Mouse (Mus musculus) liver, embryonic 16.5 days (tissue): ENCODE data around the gene Tbc1d32. TPM values are rescaled to one million over a fixed set of nuclear protein-coding genes. Genes with fewer than 3 reads are reported as not detected.

Experiments
- ATAC-seq: fragments of 200-750 bp; cut with Nextera tagmentation; 2 replicates; pipeline ENCODE4 v1.8.0; 2017; ENCODE audit warnings: low read depth, mild to moderate bottlenecking, moderate number of reproducible peaks, moderate library complexity
- H3K27ac ChIP-seq: fragments of 300-500 bp; sonication (generic); 2 replicates; pipeline ENCODE4 v1.5.1; 2014; ENCODE audit warnings: mild to moderate bottlenecking, low read length
- H3K27me3 ChIP-seq: fragments of 300-500 bp; sonication (generic); 2 replicates; pipeline ENCODE4 v1.6.1; 2014; ENCODE audit warnings: low read depth, low read length, mixed read lengths; ENCODE audit not compliant: control insufficient read depth, insufficient read depth
- H3K36me3 ChIP-seq: fragments of 300-500 bp; sonication (generic); 2 replicates; pipeline ENCODE4 v1.6.1; 2014; ENCODE audit warnings: mild to moderate bottlenecking; ENCODE audit not compliant: control insufficient read depth, insufficient read depth
- H3K4me1 ChIP-seq: fragments of 300-500 bp; sonication (generic); 2 replicates; pipeline ENCODE4 v1.6.1; 2014; ENCODE audit warnings: low read depth, low read length, mixed read lengths; ENCODE audit not compliant: control insufficient read depth
- H3K4me2 ChIP-seq: fragments of 300-500 bp; sonication (generic); 2 replicates; pipeline ENCODE4 v1.6.1; 2014; ENCODE audit warnings: low read depth, low read length, mixed read lengths
- H3K4me3 ChIP-seq: fragments of 300-500 bp; sonication (generic); 2 replicates; pipeline ENCODE4 v1.5.1; 2014; ENCODE audit warnings: low read depth, mild to moderate bottlenecking, low read length
- H3K9ac ChIP-seq: fragments of 300-500 bp; sonication (generic); 2 replicates; pipeline ENCODE4 v1.6.1; 2014; ENCODE audit warnings: low read depth, low read length
- H3K9me3 ChIP-seq: fragments of 300-500 bp; sonication (generic); replicated peaks from 2 replicates; pipeline ENCODE4 v1.6.1; 2016; ENCODE audit warnings: low read length; ENCODE audit not compliant: control insufficient read depth
- WGBS: fragments of 180-500 bp; shearing (Covaris S2); extraction: QIAGEN DNeasy Blood & Tissue Kit; methylation state at CpG from one replicate; pipeline ENCODE4 v1.1.7; 2014; ENCODE audit not compliant: insufficient replicate concordance; 5-methylcytosine and 5-hydroxymethylcytosine counted together
- polyA plus RNA-seq: library from polyadenylated mRNA; unstranded; fragments of >200 nt; fragmentation: Nextera tagmentation; extraction: Ambion mirVana; gene quantifications from 2 replicates; pipeline ENCODE4 v1.2.1, GENCODE M21; 2015

The Tbc1d32 gene
- polyA plus RNA-seq = 0.35 and 0.36 TPM in 2 replicates

- no peaks in the 10 kb centered on the region for H3K9me3 ChIP-seq
- 4% methylated on average over 42 of the region's 42 CpGs for WGBS
- H3K4me2 ChIP-seq = peak within 1 kb of the TSS; percentile 74
- peak; percentile 93 for ATAC-seq
- H3K27ac ChIP-seq = no peak within 1 kb of the TSS
- H3K4me1 ChIP-seq = peaks cover 3% of the 10 kb centered on the region
- no peaks in the 10 kb centered on the region for H3K27me3 ChIP-seq
- H3K9ac ChIP-seq = peak within 1 kb of the TSS; percentile 49; the same call in 1 of the 2 replicates
- H3K36me3 ChIP-seq = no peaks in the 10 kb centered on the region
- H3K4me3 ChIP-seq = peak within 1 kb of the TSS; percentile 71
These were observed at the start of gene Tbc1d32 for GRCm38 (mm10) chr10:56228568-56229209. TSS of gene Tbc1d32 (minus strand) at chr10:56228689.

GRCm38 (mm10) chr10:56227771-56228275 is 666 bp downstream of the Tbc1d32 start:
- Histone ChIP-seq H3K9me3 (no peaks in the 10 kb centered on the region), H3K4me3 (peak overlapping the region; percentile 71), H3K4me2 (peak overlapping the region; percentile 74), H3K27ac (no peak overlapping the region), H3K9ac (0 out of 2 replicates have a peak overlapping the region, but pooled peaks have one; percentile 0), H3K27me3 (no peaks in the 10 kb centered on the region), H3K4me1 (peaks cover 3% of the 10 kb centered on the region), H3K36me3 (no peaks in the 10 kb centered on the region)
- 68% methylated on average over 8 of the region's 8 CpGs for WGBS
- ATAC-seq = no peak

- 62% methylated on average over 3 of the region's 3 CpGs for WGBS
- no peak overlapping the region for H3K9ac ChIP-seq
- ATAC-seq = no peak
These were observed 12.7 kb downstream of the Tbc1d32 start for GRCm38 (mm10) chr10:56215797-56216196.

GRCm38 (mm10) chr10:56210343-56210742 is 18.1 kb downstream of the Tbc1d32 start:
- Histone ChIP-seq H3K4me3 (no peak overlapping the region), H3K27me3 (no peaks in the 10 kb centered on the region), H3K4me2 (no peak overlapping the region), H3K4me1 (no peaks in the 10 kb centered on the region), H3K9me3 (no peaks in the 10 kb centered on the region), H3K36me3 (no peaks in the 10 kb centered on the region), H3K27ac (no peak overlapping the region), H3K9ac (no peak overlapping the region)
- ATAC-seq = no peak
- 81% methylated on average over 1 of the region's 1 CpGs for WGBS

More at GRCm38 (mm10) chr10:56215797-56216196, 12.7 kb downstream of the Tbc1d32 start:
- Histone ChIP-seq H3K27me3 (no peaks in the 10 kb centered on the region), H3K4me1 (no peaks in the 10 kb centered on the region), H3K4me2 (no peak overlapping the region), H3K27ac (no peak overlapping the region), H3K36me3 (no peaks in the 10 kb centered on the region), H3K9me3 (no peaks in the 10 kb centered on the region), H3K4me3 (no peak overlapping the region)

- 67% methylated on average over 8 of the region's 8 CpGs for WGBS
These were observed 21.6 kb downstream of the Tbc1d32 start for GRCm38 (mm10) chr10:56206802-56207404.

GRCm38 (mm10) chr10:56204348-56204747 is 24.1 kb downstream of the Tbc1d32 start:
- 71% methylated on average over 2 of the region's 2 CpGs for WGBS
- no peak for ATAC-seq
- Histone ChIP-seq H3K27ac (no peak overlapping the region), H3K4me1 (no peaks in the 10 kb centered on the region), H3K4me3 (no peak overlapping the region), H3K9me3 (no peaks in the 10 kb centered on the region), H3K27me3 (no peaks in the 10 kb centered on the region), H3K9ac (no peak overlapping the region), H3K36me3 (no peaks in the 10 kb centered on the region), H3K4me2 (no peak overlapping the region)

More at GRCm38 (mm10) chr10:56206802-56207404, 21.6 kb downstream of the Tbc1d32 start:
- H3K4me1 ChIP-seq = no peaks in the 10 kb centered on the region
- no peaks in the 10 kb centered on the region for H3K27me3 ChIP-seq
- H3K36me3 ChIP-seq = no peaks in the 10 kb centered on the region
- no peak overlapping the region for H3K4me2 ChIP-seq
- no peak for ATAC-seq
- H3K27ac ChIP-seq = no peak overlapping the region
- H3K9ac ChIP-seq = no peak overlapping the region
- no peaks in the 10 kb centered on the region for H3K9me3 ChIP-seq
- no peak overlapping the region for H3K4me3 ChIP-seq

GRCm38 (mm10) chr10:56199902-56200301 is 28.6 kb downstream of the Tbc1d32 start:
- H3K4me3 ChIP-seq = no peak overlapping the region
- H3K9ac ChIP-seq = no peak overlapping the region
- H3K4me1 ChIP-seq = no peaks in the 10 kb centered on the region
- ATAC-seq = no peak
- H3K9me3 ChIP-seq = no peaks in the 10 kb centered on the region
- no peak overlapping the region for H3K27ac ChIP-seq
- no peaks in the 10 kb centered on the region for H3K27me3 ChIP-seq
- H3K4me2 ChIP-seq = no peak overlapping the region
- no peaks in the 10 kb centered on the region for H3K36me3 ChIP-seq

GRCm38 (mm10) chr10:56198691-56199090 is 29.8 kb downstream of the Tbc1d32 start:
- ATAC-seq = no peak
- WGBS = 67% methylated on average over 3 of the region's 3 CpGs
- H3K27me3 ChIP-seq = no peaks in the 10 kb centered on the region

GRCm38 (mm10) chr10:56194310-56194709 is 34.2 kb downstream of the Tbc1d32 start:
- Histone ChIP-seq H3K4me1 (no peaks in the 10 kb centered on the region), H3K4me2 (no peak overlapping the region), H3K9ac (no peak overlapping the region), H3K4me3 (no peak overlapping the region), H3K27me3 (no peaks in the 10 kb centered on the region), H3K36me3 (no peaks in the 10 kb centered on the region), H3K9me3 (no peaks in the 10 kb centered on the region), H3K27ac (no peak overlapping the region)
- 70% methylated on average over 7 of the region's 7 CpGs for WGBS
- no peak for ATAC-seq

More at GRCm38 (mm10) chr10:56198691-56199090, 29.8 kb downstream of the Tbc1d32 start:
- Histone ChIP-seq H3K4me2 (no peak overlapping the region), H3K36me3 (no peaks in the 10 kb centered on the region), H3K4me3 (no peak overlapping the region), H3K9me3 (no peaks in the 10 kb centered on the region), H3K27ac (no peak overlapping the region), H3K9ac (no peak overlapping the region), H3K4me1 (no peaks in the 10 kb centered on the region)
